Mouse (Mus musculus) G1E-ER4 (cell line): ENCODE measurements around the gene Alg13. TPM values are rescaled to one million over a fixed set of nuclear protein-coding genes. Genes with fewer than 3 reads are reported as not detected.

Source experiments
- GATA1 ChIP-seq: IDR thresholded peaks from one replicate; pipeline ENCODE4 v1.8.0; 2012; ENCODE audit warnings: low read length, inconsistent platforms
- polyA plus RNA-seq: library from polyadenylated mRNA; stranded (reverse); fragments of >175 nt; gene quantifications from 2 replicates; pipeline ENCODE4 v1.2.3, GENCODE M21; 2012

Alg13 gene
- 2.1 and 11.3 TPM in 2 replicates for polyA plus RNA-seq

GRCm38 (mm10) chrX:144317548-144318163, at the start of gene Alg13:
TSS of gene Alg13 (plus strand) at chrX:144317804.
- no peak for TF ChIP-seq GATA1

DNA sequence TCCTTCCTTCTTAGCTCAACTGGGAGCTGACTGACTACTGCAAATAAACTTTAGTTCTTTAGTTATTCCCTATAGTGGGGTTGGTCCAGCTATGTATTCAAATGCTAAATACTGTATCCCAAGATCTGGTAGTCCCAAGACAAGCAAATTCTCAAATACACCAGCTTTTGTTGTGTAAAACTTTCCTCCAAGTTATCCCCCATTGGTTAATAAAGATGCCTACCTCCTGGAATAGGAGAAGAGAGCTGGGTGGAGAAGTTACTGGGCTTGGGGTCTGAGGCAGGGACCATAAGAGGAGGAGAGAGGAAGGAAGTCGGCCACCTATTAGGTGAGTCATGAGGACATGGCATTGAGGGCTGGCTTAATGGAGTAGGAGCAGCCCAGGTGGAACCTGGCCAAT, 49.0 kb upstream of the Alg13 start:
- no peak for TF ChIP-seq GATA1

GRCm38 (mm10) chrX:144301476-144301875, 16.1 kb upstream of the Alg13 start:
- TF ChIP-seq GATA1: no peak

DNA sequence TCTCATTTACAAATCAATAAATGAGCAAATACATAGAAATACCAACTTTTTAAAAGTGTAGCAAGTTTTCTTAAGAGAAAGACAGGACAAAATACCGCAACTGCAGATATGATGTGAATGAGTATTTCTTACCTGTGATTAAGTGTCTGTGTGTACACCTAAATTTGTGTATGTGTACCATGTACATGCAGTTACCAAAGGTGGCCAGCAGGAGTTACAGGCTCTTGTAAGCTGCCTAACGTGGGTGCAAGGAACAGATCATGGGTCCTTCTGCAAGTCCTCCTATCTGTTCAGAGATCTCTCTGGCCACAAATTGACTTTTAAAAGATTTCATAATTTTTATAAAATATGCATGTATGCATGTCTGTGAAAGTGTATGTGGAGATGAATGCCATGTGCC, 11.9 kb upstream of the Alg13 start:
- TF ChIP-seq GATA1: no peak

GRCm38 (mm10) chrX:144314041-144314440, 3.6 kb upstream of the Alg13 start:
- TF ChIP-seq GATA1: no peak

DNA sequence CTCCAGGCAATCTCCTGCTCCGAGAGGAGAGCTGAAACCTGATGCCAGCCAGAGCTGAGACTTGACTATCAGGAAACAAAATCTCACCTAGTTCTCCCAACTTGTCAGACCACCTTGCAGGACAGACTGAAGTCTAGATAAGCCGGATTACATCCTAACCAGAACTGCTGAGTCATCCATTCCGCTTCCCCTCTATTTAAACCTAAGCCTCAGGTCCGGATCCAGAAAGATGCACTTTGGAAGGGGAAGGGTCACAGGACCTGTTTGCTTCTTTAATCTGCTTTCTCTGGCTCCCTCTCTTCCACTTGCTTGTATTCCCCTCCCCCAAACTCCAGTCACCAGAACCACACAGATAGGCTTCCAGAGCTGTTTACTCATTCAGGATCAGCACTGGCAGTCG, 2.6 kb upstream of the Alg13 start:
- TF ChIP-seq GATA1: no peak

GRCm38 (mm10) chrX:144316004-144316403, 1.6 kb upstream of the Alg13 start:
- no peak for TF ChIP-seq GATA1

- TF ChIP-seq GATA1: no peak
Observed at GRCm38 (mm10) chrX:144318164-144318979, 768 bp downstream of the Alg13 start.

GRCm38 (mm10) chrX:144319366-144319765, 1.8 kb downstream of the Alg13 start:
- TF ChIP-seq GATA1: no peak

GRCm38 (mm10) chrX:144325375-144325774, 7.8 kb downstream of the Alg13 start:
- TF ChIP-seq GATA1: no peak

- TF ChIP-seq GATA1: no peak
Observed at GRCm38 (mm10) chrX:144335332-144336015, 17.9 kb downstream of the Alg13 start.

DNA sequence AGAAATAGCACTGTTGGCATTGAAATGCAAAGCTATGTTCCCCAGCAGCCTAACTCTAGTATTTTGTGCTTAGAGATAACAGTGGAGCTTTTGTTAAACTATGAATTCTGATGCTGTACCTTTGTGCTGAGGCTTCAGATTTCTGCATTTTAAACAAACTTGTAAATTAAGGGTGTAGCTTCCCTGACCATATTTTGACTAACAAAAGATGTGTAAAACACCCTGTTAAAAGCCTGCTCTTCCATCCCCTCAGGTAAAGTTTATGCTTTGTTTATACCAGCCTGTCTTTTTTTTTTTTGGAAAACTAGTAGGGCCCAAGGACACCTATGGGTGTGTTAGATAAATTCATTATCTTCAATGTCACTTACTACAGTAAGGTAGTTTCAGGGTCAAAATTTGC, 20.3 kb downstream of the Alg13 start:
- TF ChIP-seq GATA1: no peak

DNA sequence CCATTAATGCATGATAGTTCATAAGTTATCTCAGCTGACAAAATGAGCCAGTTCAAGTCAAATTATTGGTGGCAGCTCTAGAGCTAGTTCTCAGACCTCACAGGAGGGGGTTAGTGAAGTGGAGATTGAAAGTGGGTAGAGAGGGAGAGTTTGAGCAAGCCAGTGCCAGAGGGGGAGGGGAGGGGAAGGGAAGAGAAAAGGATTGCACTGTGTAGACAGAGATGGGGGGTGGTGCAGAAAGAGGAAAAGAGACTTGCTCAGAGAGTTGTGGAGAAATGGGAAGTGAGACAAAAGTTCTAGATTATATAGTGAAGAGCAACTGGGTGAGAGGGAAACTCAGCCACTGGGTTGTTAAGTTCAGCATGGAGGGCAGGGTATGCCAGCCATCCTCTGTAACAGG, 20.8 kb downstream of the Alg13 start:
- TF ChIP-seq GATA1: no peak

DNA sequence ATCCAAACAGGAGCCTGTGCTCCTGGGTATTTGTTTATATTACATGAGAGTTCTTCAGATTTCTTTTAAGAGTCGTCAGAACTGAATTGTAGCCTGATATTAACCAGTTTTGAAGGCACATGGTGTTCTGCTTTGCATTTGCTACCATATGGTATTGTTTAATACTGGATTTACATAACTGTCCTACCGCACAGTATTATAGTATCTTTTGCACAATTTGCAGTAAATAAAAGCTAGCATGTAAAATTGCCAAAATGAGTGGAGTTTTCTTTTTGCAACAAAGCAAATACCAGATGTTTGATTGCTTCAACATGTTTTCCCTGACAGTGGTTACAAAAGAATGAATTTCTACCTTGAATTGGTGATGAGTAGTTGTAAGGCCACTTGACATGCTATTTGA, 56.6 kb downstream of the Alg13 start:
- no peak for TF ChIP-seq GATA1

- TF ChIP-seq GATA1: no peak
Observed at GRCm38 (mm10) chrX:144403526-144403925, 85.9 kb downstream of the Alg13 start.

DNA sequence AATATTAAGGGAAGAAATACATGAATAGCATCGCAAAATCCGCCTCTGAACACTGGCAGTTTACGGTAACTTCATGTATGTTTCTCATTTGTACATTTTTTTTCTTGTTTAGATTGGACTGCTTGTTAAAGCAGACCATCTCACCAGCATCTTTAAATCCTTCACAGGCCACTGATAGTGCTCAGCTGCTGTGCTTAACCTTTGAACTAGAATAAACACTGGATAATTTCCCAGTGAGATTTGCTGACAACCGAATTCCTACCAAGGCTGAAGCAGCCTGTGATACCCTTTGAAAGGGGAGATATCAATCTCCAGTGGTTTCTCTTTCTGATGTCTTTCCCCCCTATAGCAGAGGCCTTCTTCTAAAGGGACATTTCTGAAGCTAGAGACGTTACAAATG, 90.4 kb downstream of the Alg13 start:
- TF ChIP-seq GATA1: no peak

GRCm38 (mm10) chrX:144420259-144420658, 102.7 kb downstream of the Alg13 start:
- TF ChIP-seq GATA1: no peak

DNA sequence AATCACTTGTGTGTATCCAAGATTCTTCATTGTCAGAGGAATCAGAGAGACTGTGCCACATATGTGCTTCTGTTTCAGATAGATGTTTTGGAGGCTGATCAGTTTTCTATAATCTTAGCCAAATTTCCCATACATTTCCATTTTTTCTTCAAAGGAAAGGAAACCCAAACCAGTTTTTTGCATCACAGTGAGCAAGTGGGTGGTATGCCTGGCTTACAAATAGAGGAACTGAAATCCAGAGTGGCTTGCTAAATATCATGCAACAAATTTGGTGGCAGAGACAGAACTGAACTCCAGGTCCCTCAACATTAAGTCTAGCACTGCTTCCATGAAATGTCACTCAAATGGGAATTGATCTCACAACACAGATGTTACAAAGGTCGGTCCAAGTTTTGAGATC, 103.5 kb downstream of the Alg13 start:
- no peak for TF ChIP-seq GATA1
